Mouse (Mus musculus) midbrain, postnatal 0 days (tissue): ENCODE results near the gene Tssk3. TPM values are rescaled to one million over a fixed set of nuclear protein-coding genes. Genes with fewer than 3 reads are reported as not detected.
A peak's percentile ranks its signal among the peaks of the same experiment; 100 is the strongest.

ENCODE experiments used
- ATAC-seq: fragments of 200-750 bp; cut with Nextera tagmentation; 2 replicates; pipeline ENCODE4 v1.8.0; 2017; ENCODE audit warnings: moderate number of reproducible peaks, mild to moderate bottlenecking, moderate TSS enrichment, moderate library complexity; ENCODE audit not compliant: low FRiP score
- DNase-seq: peaks from one replicate; pipeline ENCODE4 v3.0.0-alpha.2; 2015; ENCODE audit warnings: low spot score
- H3K27ac ChIP-seq: fragments of 300-500 bp; sonication (generic); 2 replicates; pipeline ENCODE4 v1.5.1; 2014; ENCODE audit warnings: low read depth, mild to moderate bottlenecking, low read length, mixed read lengths
- H3K27me3 ChIP-seq: fragments of 300-500 bp; sonication (generic); 2 replicates; pipeline ENCODE4 v1.6.1; 2014; ENCODE audit warnings: low read length, control low read depth, mixed read lengths; ENCODE audit not compliant: insufficient read depth
- H3K36me3 ChIP-seq: fragments of 300-500 bp; sonication (generic); 2 replicates; pipeline ENCODE4 v1.6.1; 2014; ENCODE audit warnings: low read length, control low read depth, mixed read lengths; ENCODE audit not compliant: insufficient read depth
- H3K4me1 ChIP-seq: fragments of 300-500 bp; sonication (generic); 2 replicates; pipeline ENCODE4 v1.6.1; 2014; ENCODE audit warnings: mild to moderate bottlenecking, control low read depth, antibody characterized with exemption, low read length, mixed read lengths; ENCODE audit not compliant: insufficient read depth
- H3K4me2 ChIP-seq: fragments of 300-500 bp; sonication (generic); 2 replicates; pipeline ENCODE4 v1.6.1; 2014; ENCODE audit warnings: low read depth, mild to moderate bottlenecking, low read length, mixed read lengths; ENCODE audit not compliant: poor library complexity, severe bottlenecking
- H3K4me3 ChIP-seq: fragments of 300-500 bp; sonication (generic); 2 replicates; pipeline ENCODE4 v1.5.1; 2014; ENCODE audit warnings: low read depth, mild to moderate bottlenecking, low read length, moderate library complexity
- H3K9ac ChIP-seq: fragments of 300-500 bp; sonication (generic); replicated peaks from 2 replicates; pipeline ENCODE4 v1.6.1; 2014; ENCODE audit warnings: mild to moderate bottlenecking, low read length, moderate library complexity, mixed read lengths; ENCODE audit not compliant: poor library complexity, severe bottlenecking
- H3K9me3 ChIP-seq: fragments of 300-500 bp; sonication (generic); 2 replicates; pipeline ENCODE4 v1.6.1; 2016; ENCODE audit warnings: low read length, control low read depth
- CTCF ChIP-seq: IDR thresholded peaks from 2 replicates; pipeline ENCODE4 v1.5.1; 2016; ENCODE audit warnings: antibody characterized with exemption, mild to moderate bottlenecking
- WGBS: fragments of 180-500 bp; shearing (Covaris S2); extraction: QIAGEN DNeasy Blood & Tissue Kit; methylation state at CpG from one replicate; pipeline ENCODE4 v1.1.7; 2014; 5-methylcytosine and 5-hydroxymethylcytosine counted together
- polyA plus RNA-seq: library from polyadenylated mRNA; unstranded; fragments of >200 nt; fragmentation: Nextera tagmentation; extraction: Ambion mirVana; gene quantifications from 2 replicates; pipeline ENCODE4 v1.2.1, GENCODE M21; 2015
- total RNA-seq: library from RNA; depleted of rRNA; stranded (reverse); fragments of >200 nt; gene quantifications from 2 replicates; pipeline ENCODE4 v1.2.3, GENCODE M21; 2014; rRNA removed

Tssk3 gene
- total and polyA plus RNA-seq, 2 experiments from 2014 or later: 0.16 to 1.7 TPM

DNA sequence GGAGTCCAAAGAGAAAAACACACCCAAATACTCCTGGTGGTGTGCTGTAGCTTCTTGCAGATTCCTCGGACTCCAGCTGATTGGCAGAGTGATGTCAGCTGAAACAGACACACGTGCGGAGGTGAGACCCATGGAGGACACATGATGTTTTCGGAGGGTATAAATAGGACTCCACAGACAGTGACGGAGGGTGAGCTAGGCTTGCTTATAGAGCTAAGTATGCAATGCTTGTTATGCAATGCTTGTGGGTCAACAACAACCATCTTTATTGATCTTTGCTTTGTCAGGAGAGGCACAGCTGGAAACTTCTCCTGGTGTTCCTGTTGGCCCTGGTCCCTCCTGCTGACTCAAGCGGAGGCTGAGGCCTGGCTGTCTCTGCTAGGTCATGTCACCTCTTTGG, 42.1 kb downstream of the Tssk3 start:
- Histone ChIP-seq H3K4me2 (no peak overlapping the region), H3K4me3 (no peak overlapping the region), H3K27me3 (no peaks in the 10 kb centered on the region), H3K27ac (no peak overlapping the region), H3K36me3 (no peaks in the 10 kb centered on the region), H3K9me3 (no peaks in the 10 kb centered on the region), H3K4me1 (no peaks in the 10 kb centered on the region), H3K9ac (no peak overlapping the region)
- DNase-seq (no peak), ATAC-seq (no peak)
- no peak for TF ChIP-seq CTCF
- 86% methylated on average over 6 of the region's 6 CpGs for WGBS

DNA sequence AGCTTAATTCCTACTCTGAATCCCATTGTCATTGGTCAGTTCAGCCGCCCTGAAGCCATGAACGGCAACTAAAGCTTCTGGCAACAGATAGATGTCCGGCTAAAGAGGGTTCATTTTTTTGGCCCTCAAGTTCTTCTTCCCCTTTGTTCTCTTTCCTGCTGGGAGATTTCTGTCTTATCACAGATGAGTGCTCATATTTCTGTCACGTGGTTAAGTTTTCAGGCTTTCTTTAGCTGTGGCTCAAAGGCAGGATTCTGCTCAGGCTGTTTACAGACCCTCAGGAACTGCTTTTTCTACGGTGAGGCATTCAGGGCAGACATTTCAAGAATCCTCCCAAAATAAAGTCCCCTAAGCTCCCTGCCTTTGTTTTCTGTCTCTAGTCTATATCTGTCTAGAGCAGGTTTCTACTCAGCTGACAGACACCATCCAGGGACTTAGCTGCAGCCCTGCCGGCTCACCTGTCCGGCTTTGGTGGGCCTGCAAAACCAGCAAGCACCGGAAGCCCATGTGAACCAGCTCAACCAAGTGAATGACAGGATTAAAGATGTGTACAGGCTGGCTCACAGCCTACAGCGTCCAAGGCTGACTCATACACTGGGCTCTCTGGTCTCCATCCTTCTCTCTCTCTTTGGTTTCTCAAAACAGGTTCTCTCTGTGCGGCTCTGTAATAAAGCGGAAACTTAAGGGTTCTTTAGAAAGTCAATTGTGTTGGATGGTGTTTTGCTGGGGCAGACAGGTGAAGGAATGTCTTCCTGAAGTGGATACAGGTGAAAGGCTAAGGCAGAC, 42.9 kb downstream of the Tssk3 start:
- H3K9ac ChIP-seq: no peak overlapping the region
- no peak for DNase-seq
- no peaks in the 10 kb centered on the region for H3K36me3 ChIP-seq
- no peak overlapping the region for H3K27ac ChIP-seq
- no peaks in the 10 kb centered on the region for H3K4me1 ChIP-seq
- no peak for TF ChIP-seq CTCF
- no peaks in the 10 kb centered on the region for H3K9me3 ChIP-seq
- no peaks in the 10 kb centered on the region for H3K27me3 ChIP-seq
- ATAC-seq: no peak
- 77% methylated on average over 11 of the region's 11 CpGs for WGBS
- no peak overlapping the region for H3K4me3 ChIP-seq
- no peak overlapping the region for H3K4me2 ChIP-seq

DNA sequence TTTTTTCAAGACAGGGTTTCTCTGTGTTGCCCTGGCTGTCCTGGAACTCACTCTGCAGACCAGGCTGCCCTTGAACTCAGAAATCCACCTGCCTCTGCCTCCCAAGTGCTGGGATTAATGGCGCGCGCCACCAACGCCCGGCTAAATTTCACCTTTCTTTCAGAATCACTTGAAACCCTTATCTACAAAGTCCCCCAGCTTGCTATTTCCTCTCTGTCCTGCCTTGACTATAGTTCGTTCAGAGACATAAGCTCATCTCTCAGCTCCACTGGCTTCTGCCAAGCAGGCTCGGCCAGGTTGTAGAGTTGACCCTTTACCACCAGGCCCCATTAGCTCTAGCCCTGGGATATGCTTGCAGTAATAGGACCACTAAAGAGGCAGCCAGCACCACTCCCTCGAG, 43.5 kb downstream of the Tssk3 start:
- no peak overlapping the region for H3K4me2 ChIP-seq
- DNase-seq (no peak), ATAC-seq (no peak)
- H3K9ac ChIP-seq: no peak overlapping the region
- H3K4me1 ChIP-seq: no peaks in the 10 kb centered on the region
- H3K27ac ChIP-seq: no peak overlapping the region
- no peaks in the 10 kb centered on the region for H3K27me3 ChIP-seq
- TF ChIP-seq CTCF: no peak
- H3K36me3 ChIP-seq: no peaks in the 10 kb centered on the region
- WGBS: 85% methylated on average over 8 of the region's 8 CpGs
- H3K9me3 ChIP-seq: no peaks in the 10 kb centered on the region
- H3K4me3 ChIP-seq: no peak overlapping the region

DNA sequence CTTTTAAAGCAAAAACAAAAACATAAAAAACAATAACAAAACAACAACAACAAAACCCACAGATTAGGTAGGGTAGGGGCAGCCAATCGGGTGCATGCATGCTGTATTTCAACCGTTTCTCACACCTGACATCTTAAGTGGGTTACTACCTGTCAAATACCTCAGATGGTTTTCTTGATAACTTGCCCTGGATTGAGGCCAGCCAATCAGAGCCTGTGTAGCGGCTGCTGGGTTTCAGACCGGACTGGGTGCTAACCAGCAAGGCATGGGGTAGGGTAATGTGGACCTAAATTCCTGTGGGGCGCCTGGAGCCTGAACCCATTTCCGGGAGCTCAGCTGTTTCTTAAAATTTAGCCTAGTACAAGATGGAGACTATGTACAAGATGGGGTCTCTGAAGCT, 49.7 kb downstream of the Tssk3 start:
- no peak for TF ChIP-seq CTCF
- H3K4me3 ChIP-seq: peak overlapping the region; percentile 70; the same call in 1 of the 2 replicates
- no peaks in the 10 kb centered on the region for H3K36me3 ChIP-seq
- DNase-seq: no peak
- H3K4me1 ChIP-seq: no peaks in the 10 kb centered on the region
- H3K9ac ChIP-seq: no peak overlapping the region
- H3K4me2 ChIP-seq: peak overlapping the region; percentile 67
- H3K27me3 ChIP-seq: peaks cover 6% of the 10 kb centered on the region; the same call in 1 of the 2 replicates
- no peak overlapping the region for H3K27ac ChIP-seq
- 28% methylated on average over 6 of the region's 6 CpGs for WGBS
- no peaks in the 10 kb centered on the region for H3K9me3 ChIP-seq
- no peak for ATAC-seq

DNA sequence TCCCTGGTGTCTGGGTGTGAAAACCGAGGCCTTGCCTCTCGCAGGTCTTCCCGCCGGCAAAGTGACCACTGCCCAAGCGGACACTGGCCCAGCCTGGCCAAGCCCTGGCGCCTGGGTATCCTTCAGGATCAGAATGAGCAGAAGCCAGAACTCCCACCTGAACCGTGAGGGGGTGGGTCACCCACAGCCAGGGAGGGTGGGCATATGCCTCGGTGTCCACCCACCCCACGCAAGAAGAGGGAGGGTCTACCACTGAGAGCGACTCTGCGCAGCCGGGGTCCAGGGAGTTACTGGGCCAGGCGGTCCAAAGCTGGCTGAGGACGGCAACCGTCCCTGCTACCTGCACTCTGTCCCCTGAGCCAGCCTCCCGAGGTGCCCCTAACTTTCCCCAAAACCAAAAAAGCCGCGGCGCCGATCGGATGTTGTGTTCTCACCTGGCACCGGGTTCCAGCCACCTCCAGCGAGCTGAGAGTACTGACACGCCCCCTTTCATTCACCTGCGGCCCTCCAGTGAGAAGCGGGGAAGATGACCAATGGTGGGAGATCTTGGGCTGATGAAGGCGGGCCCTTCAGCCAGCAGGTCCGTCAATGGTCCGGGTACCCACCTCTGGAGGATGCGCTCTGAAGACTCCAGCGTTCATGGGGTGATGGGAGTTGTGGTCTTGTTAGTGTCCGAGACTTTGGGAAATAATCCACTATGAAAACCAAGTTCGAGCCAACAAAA, 50.3 kb downstream of the Tssk3 start, which contains the start of gene Zbtb8b:
Gene Zbtb8b (minus strand): TSS at position 514 of the 724 bp plus-strand sequence.
- H3K4me1 ChIP-seq: no peaks in the 10 kb centered on the region
- ATAC-seq (peak; percentile 95), DNase-seq (peak; percentile 93)
- under 1% methylated on average over 33 of the region's 33 CpGs for WGBS
- 0 out of 2 replicates have a peak within 1 kb of the TSS, but pooled peaks have one; percentile 39 for H3K27ac ChIP-seq
- peak within 1 kb of the TSS; percentile 70 for H3K4me3 ChIP-seq
- H3K36me3 ChIP-seq: no peaks in the 10 kb centered on the region
- peaks cover 6% of the 10 kb centered on the region; the same call in 1 of the 2 replicates for H3K27me3 ChIP-seq
- peak within 1 kb of the TSS; percentile 67 for H3K4me2 ChIP-seq
- TF ChIP-seq CTCF: no peak
- peak within 1 kb of the TSS; percentile 70 for H3K9ac ChIP-seq
- no peaks in the 10 kb centered on the region for H3K9me3 ChIP-seq

Other genes starting within 250 kb of the Tssk3 start
- 16.6 and 25.6 TPM in 2 replicates for gene C77080, start 229.6 kb downstream of the Tssk3 start, total RNA-seq
- gene C77080, start 229.6 kb downstream of the Tssk3 start, polyA plus RNA-seq: 5.2 and 5.5 TPM in 2 replicates
- gene Sync, start 203.4 kb downstream of the Tssk3 start, total RNA-seq: 2.1 and 2.6 TPM in 2 replicates
- 1.1 and 1.3 TPM in 2 replicates for gene Sync, start 203.4 kb downstream of the Tssk3 start, polyA plus RNA-seq
- 79.2 and 82.4 TPM in 2 replicates for gene Rbbp4, start 155.7 kb downstream of the Tssk3 start, total RNA-seq
- gene Rbbp4, start 155.7 kb downstream of the Tssk3 start, polyA plus RNA-seq: 187 and 198 TPM in 2 replicates
- 2.9 and 4.1 TPM in 2 replicates for gene Zbtb8os, start 155.3 kb downstream of the Tssk3 start, total RNA-seq
- gene Zbtb8os, start 155.3 kb downstream of the Tssk3 start, polyA plus RNA-seq: 15.6 and 20.6 TPM in 2 replicates
- 22.9 and 25.2 TPM in 2 replicates for gene Zbtb8a, start 112.9 kb downstream of the Tssk3 start, total RNA-seq
- gene Zbtb8a, start 112.9 kb downstream of the Tssk3 start, polyA plus RNA-seq: 15.5 and 15.8 TPM in 2 replicates
- 14.3 and 15.1 TPM in 2 replicates for gene Zbtb8b, start 50.2 kb downstream of the Tssk3 start, total RNA-seq
- gene Zbtb8b, start 50.2 kb downstream of the Tssk3 start, polyA plus RNA-seq: 14.5 and 15.9 TPM in 2 replicates
- gene Bsdc1, start 29.4 kb downstream of the Tssk3 start, total RNA-seq: 53.7 and 58.9 TPM in 2 replicates
- gene Bsdc1, start 29.4 kb downstream of the Tssk3 start, polyA plus RNA-seq: 27.0 and 27.1 TPM in 2 replicates
- gene Fam229a, start 168 bp upstream of the Tssk3 start, total RNA-seq: 2.2 TPM in 1 of 2 replicates, not detected in the other
- gene Fam229a, start 168 bp upstream of the Tssk3 start, polyA plus RNA-seq: 4.3 and 5.4 TPM in 2 replicates
- gene Marcksl1, start 22.6 kb upstream of the Tssk3 start, total RNA-seq: 1,529 and 1,586 TPM in 2 replicates
- 1,678 and 1,776 TPM in 2 replicates for gene Marcksl1, start 22.6 kb upstream of the Tssk3 start, polyA plus RNA-seq
- gene Hdac1, start 51.7 kb upstream of the Tssk3 start, total RNA-seq: 28.3 and 31.2 TPM in 2 replicates
- 48.4 and 48.9 TPM in 2 replicates for gene Hdac1, start 51.7 kb upstream of the Tssk3 start, polyA plus RNA-seq
- 17.5 and 20.4 TPM in 2 replicates for gene Lck, start 82.6 kb upstream of the Tssk3 start, total RNA-seq
- gene Lck, start 82.6 kb upstream of the Tssk3 start, polyA plus RNA-seq: 17.5 and 20.7 TPM in 2 replicates
- not detected in 2 replicates for gene Fam167b, start 87.5 kb upstream of the Tssk3 start, total RNA-seq
- gene Fam167b, start 87.5 kb upstream of the Tssk3 start, polyA plus RNA-seq: not detected in 2 replicates
- gene Eif3i, start 109.6 kb upstream of the Tssk3 start, total RNA-seq: 282 and 300 TPM in 2 replicates
- gene Eif3i, start 109.6 kb upstream of the Tssk3 start, polyA plus RNA-seq: 213 and 222 TPM in 2 replicates
- gene Tmem234, start 109.6 kb upstream of the Tssk3 start, total RNA-seq: 146 and 189 TPM in 2 replicates
- gene Tmem234, start 109.6 kb upstream of the Tssk3 start, polyA plus RNA-seq: 210 and 232 TPM in 2 replicates
- gene Dcdc2b, start 123.2 kb upstream of the Tssk3 start, total RNA-seq: 0.82 and 3.9 TPM in 2 replicates
- 2.7 and 4.4 TPM in 2 replicates for gene Dcdc2b, start 123.2 kb upstream of the Tssk3 start, polyA plus RNA-seq
- gene Iqcc, start 128.1 kb upstream of the Tssk3 start, total RNA-seq: 7.9 and 33.0 TPM in 2 replicates
- gene Iqcc, start 128.1 kb upstream of the Tssk3 start, polyA plus RNA-seq: 17.2 and 20.2 TPM in 2 replicates
- gene Ccdc28b, start 132.9 kb upstream of the Tssk3 start, total RNA-seq: 78.8 and 96.0 TPM in 2 replicates
- 174 and 182 TPM in 2 replicates for gene Ccdc28b, start 132.9 kb upstream of the Tssk3 start, polyA plus RNA-seq
- gene Txlna, start 150.0 kb upstream of the Tssk3 start, total RNA-seq: 33.4 and 38.2 TPM in 2 replicates
- gene Txlna, start 150.0 kb upstream of the Tssk3 start, polyA plus RNA-seq: 25.6 and 27.2 TPM in 2 replicates
- 63.1 and 65.3 TPM in 2 replicates for gene Kpna6, start 181.7 kb upstream of the Tssk3 start, total RNA-seq
- 13.5 and 14.9 TPM in 2 replicates for gene Kpna6, start 181.7 kb upstream of the Tssk3 start, polyA plus RNA-seq
- 26.0 and 29.6 TPM in 2 replicates for gene Tmem39b, start 205.8 kb upstream of the Tssk3 start, total RNA-seq
- 15.9 and 16.4 TPM in 2 replicates for gene Tmem39b, start 205.8 kb upstream of the Tssk3 start, polyA plus RNA-seq